Mouse (Mus musculus): ENCODE measurements around the gene Ddx18. TPM values are rescaled to one million over a fixed set of nuclear protein-coding genes. Genes with fewer than 3 reads are reported as not detected.

Ddx18 gene
- polyA plus RNA-seq, 1 experiment from 2014 or later = 81.4 TPM

DNA sequence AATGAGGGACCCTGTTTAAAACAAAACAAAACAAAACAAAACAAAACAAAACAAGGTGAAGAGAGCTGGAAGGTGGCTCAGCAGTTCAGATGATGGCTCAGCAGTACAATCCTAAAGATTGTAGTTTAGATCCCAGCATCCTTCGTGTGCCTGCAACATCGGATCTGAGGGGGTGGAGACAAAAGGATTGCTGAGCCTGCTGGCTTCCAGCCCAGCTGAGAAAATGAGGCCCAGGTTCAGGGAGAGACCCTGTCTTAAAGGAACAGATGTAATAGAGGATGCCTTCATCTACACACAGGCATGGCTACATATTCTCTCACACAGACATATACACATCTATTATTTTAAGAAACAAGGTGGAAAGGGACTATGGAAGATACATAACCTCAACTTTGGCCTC lies 56.6 kb downstream of the Ddx18 start:
- no peaks in the 10 kb centered on the region for H3K27me3 ChIP-seq (replicated peaks; ENCODE audit: low read depth, poor library complexity, severe bottlenecking)
- H3K4me1 ChIP-seq = no peaks in the 10 kb centered on the region
- H3K9me3 ChIP-seq = no peaks in the 10 kb centered on the region
- no peak overlapping the region for H3K4me3 ChIP-seq
- H3K27ac ChIP-seq (replicated peaks) = no peak overlapping the region
- no peaks in the 10 kb centered on the region; the same call in 1 of the 2 replicates for H3K36me3 ChIP-seq (replicated peaks)
- DNase-seq (ENCODE audit: low spot score) = no peak
- WGBS = 63% methylated on average over 2 of the region's 2 CpGs

DNA sequence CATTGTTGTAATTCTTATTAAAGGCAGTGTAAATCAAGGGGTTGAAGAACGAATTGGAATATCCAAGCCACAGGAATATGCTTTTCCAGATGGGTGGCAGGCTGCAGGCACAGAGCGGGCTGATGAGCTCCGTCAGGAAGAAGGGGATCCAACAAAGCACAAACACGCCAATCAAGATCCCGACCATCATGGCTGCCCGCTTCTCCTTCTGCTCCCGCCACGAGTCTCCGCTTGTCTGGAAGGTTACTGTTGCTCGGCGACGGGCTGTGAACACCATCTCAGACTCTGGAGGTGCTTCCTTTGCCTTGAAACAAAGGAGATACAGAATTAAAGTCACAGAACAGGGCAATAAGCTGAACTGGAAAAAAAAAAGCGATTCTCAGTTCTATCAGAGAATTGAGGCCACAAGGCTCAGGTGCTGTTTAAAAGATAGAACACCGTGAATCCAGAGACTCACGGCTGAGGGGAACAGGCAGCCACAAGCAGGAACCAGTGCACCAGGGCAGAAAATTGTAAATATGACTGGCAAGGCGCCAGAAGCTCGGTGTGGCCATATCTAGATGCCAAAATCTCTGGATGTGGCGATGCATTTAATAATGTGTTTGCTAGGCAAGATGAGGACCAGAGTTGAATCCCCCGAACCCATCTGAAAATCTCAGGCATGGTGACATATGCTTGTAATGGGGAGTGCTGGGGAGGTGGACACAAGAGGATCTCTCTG lies 57.2 kb downstream of the Ddx18 start:
- no peak for DNase-seq (ENCODE audit: low spot score)
- WGBS = 90% methylated on average over 19 of the region's 19 CpGs

DNA sequence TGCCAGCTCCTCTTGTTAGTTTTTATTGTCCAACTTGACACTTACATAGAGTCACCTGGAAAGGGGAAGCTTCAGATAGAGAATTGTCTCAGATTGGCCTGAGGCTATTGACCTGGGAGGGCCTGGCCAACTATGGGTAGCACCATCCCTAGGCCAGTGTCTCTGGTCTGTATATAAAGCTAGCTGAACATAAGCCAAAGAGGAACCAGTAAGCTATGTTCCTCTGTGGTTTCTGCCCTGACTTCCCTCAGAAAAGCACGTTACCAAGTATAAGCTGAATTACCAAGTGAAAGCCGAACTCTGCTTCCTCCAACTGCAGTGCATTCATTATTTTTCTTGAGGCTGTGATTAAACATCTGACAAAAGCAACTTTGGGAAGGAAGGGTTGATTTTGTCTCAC lies 59.1 kb downstream of the Ddx18 start:
- H3K27me3 ChIP-seq (replicated peaks; ENCODE audit: low read depth, poor library complexity, severe bottlenecking) = no peaks in the 10 kb centered on the region
- no peak overlapping the region for H3K4me3 ChIP-seq
- H3K36me3 ChIP-seq (replicated peaks) = peaks cover 3% of the 10 kb centered on the region; the same call in 1 of the 2 replicates
- WGBS = 88% methylated on average over 2 of the region's 2 CpGs
- no peaks in the 10 kb centered on the region for H3K9me3 ChIP-seq
- no peaks in the 10 kb centered on the region for H3K4me1 ChIP-seq
- no peak for DNase-seq (ENCODE audit: low spot score)
- H3K27ac ChIP-seq (replicated peaks) = no peak overlapping the region

More for the DNA sequence above, 57.2 kb downstream of the Ddx18 start:
- Histone ChIP-seq H3K27ac (replicated peaks) (no peak overlapping the region), H3K27me3 (replicated peaks; ENCODE audit: low read depth, poor library complexity, severe bottlenecking) (no peaks in the 10 kb centered on the region), H3K9me3 (no peaks in the 10 kb centered on the region), H3K36me3 (replicated peaks) (no peaks in the 10 kb centered on the region; the same call in 1 of the 2 replicates), H3K4me1 (no peaks in the 10 kb centered on the region), H3K4me3 (no peak overlapping the region)

Other genes with a start within 250 kb of the Ddx18 start
- gene Insig2, start 235.4 kb downstream of the Ddx18 start, polyA plus RNA-seq (2016; fragmentation: Nextera tagmentation; extraction: Ambion mirVana) = 18.6 and 21.7 TPM in 2 replicates
- 11.2 and 12.7 TPM in 2 replicates for gene Ccdc93, start 136.9 kb downstream of the Ddx18 start, polyA plus RNA-seq (2016; fragmentation: Nextera tagmentation; extraction: Ambion mirVana)
- gene Htr5b, start 39.5 kb downstream of the Ddx18 start, polyA plus RNA-seq (2016; fragmentation: Nextera tagmentation; extraction: Ambion mirVana) = 0.15 and 0.31 TPM in 2 replicates

All from embryonic facial prominence, embryonic 10.5 days (tissue).